Mouse (Mus musculus): ENCODE results near the gene Pecam1. TPM values are rescaled to one million over a fixed set of nuclear protein-coding genes. Genes with fewer than 3 reads are reported as not detected.
"Not testable (repeated sequence)": the region's sequence is repeated elsewhere in the genome, so short reads cannot be mapped to it uniquely, and the experiment has no call there.

The Pecam1 gene
- polyA plus RNA-seq, 1 experiment from 2014 or later, result 51.7 TPM

- not testable (repeated sequence) for H3K27me3 ChIP-seq (ENCODE audit: control insufficient read depth, insufficient read depth, low read length); ATAC-seq (ENCODE audit: insufficient read depth, low FRiP score); H3K4me3 ChIP-seq (replicated peaks; ENCODE audit: low read length); H3K4me2 ChIP-seq (ENCODE audit: low read depth, low read length); H3K27ac ChIP-seq (ENCODE audit: low read length); H3K36me3 ChIP-seq (ENCODE audit: control insufficient read depth, insufficient read depth, low read length); H3K4me1 ChIP-seq (ENCODE audit: control insufficient read depth, insufficient read depth, low read length); H3K9me3 ChIP-seq (replicated peaks; ENCODE audit: control insufficient read depth, low read length); H3K9ac ChIP-seq (ENCODE audit: low read length)
- WGBS, result 85% methylated on average over 9 of the region's 9 CpGs
These were observed 25.6 kb downstream of the Pecam1 start for GRCm38 (mm10) chr11:106724916-106725235.

- no peak overlapping the region for H3K9ac ChIP-seq (ENCODE audit: low read length)
- no peak overlapping the region for H3K4me3 ChIP-seq (replicated peaks; ENCODE audit: low read length)
- ATAC-seq (ENCODE audit: insufficient read depth, low FRiP score), result no peak
- peaks cover 7% of the 10 kb centered on the region for H3K4me1 ChIP-seq (ENCODE audit: control insufficient read depth, insufficient read depth, low read length)
- no peaks in the 10 kb centered on the region for H3K9me3 ChIP-seq (replicated peaks; ENCODE audit: control insufficient read depth, low read length)
- whole genome bisulfite sequencing, result 86% methylated on average over 10 of the region's 10 CpGs
- no peak overlapping the region for H3K4me2 ChIP-seq (ENCODE audit: low read depth, low read length)
- no peaks in the 10 kb centered on the region for H3K36me3 ChIP-seq (ENCODE audit: control insufficient read depth, insufficient read depth, low read length)
- no peak overlapping the region for H3K27ac ChIP-seq (ENCODE audit: low read length)
- H3K27me3 ChIP-seq (ENCODE audit: control insufficient read depth, insufficient read depth, low read length), result no peaks in the 10 kb centered on the region
These were observed 26.1 kb downstream of the Pecam1 start for GRCm38 (mm10) chr11:106724176-106724915.

- no peak overlapping the region for H3K4me2 ChIP-seq (ENCODE audit: low read depth, low read length)
- no peak overlapping the region for H3K9ac ChIP-seq (ENCODE audit: low read length)
- no peaks in the 10 kb centered on the region for H3K9me3 ChIP-seq (replicated peaks; ENCODE audit: control insufficient read depth, low read length)
- WGBS, result 66% methylated on average over 15 of the region's 15 CpGs
- no peak overlapping the region for H3K4me3 ChIP-seq (replicated peaks; ENCODE audit: low read length)
- no peak for ATAC-seq (ENCODE audit: insufficient read depth, low FRiP score)
- peaks cover 7% of the 10 kb centered on the region for H3K4me1 ChIP-seq (ENCODE audit: control insufficient read depth, insufficient read depth, low read length)
- H3K36me3 ChIP-seq (ENCODE audit: control insufficient read depth, insufficient read depth, low read length), result no peaks in the 10 kb centered on the region
- no peaks in the 10 kb centered on the region for H3K27me3 ChIP-seq (ENCODE audit: control insufficient read depth, insufficient read depth, low read length)
- H3K27ac ChIP-seq (ENCODE audit: low read length), result no peak overlapping the region
These were observed 26.8 kb downstream of the Pecam1 start for GRCm38 (mm10) chr11:106723611-106724125.

- no peak overlapping the region for H3K27ac ChIP-seq (ENCODE audit: low read length)
- no peak overlapping the region for H3K9ac ChIP-seq (ENCODE audit: low read length)
- H3K36me3 ChIP-seq (ENCODE audit: control insufficient read depth, insufficient read depth, low read length), result no peaks in the 10 kb centered on the region
- ATAC-seq (ENCODE audit: insufficient read depth, low FRiP score), result peak; percentile 77; the same call in 1 of the 2 replicates
- H3K4me1 ChIP-seq (ENCODE audit: control insufficient read depth, insufficient read depth, low read length), result peaks cover 7% of the 10 kb centered on the region
- H3K4me3 ChIP-seq (replicated peaks; ENCODE audit: low read length), result no peak overlapping the region
- no peaks in the 10 kb centered on the region for H3K27me3 ChIP-seq (ENCODE audit: control insufficient read depth, insufficient read depth, low read length)
- no peak overlapping the region for H3K4me2 ChIP-seq (ENCODE audit: low read depth, low read length)
- 12% methylated on average over 7 of the region's 7 CpGs for WGBS
- H3K9me3 ChIP-seq (replicated peaks; ENCODE audit: control insufficient read depth, low read length), result no peaks in the 10 kb centered on the region
These were observed 27.5 kb downstream of the Pecam1 start for GRCm38 (mm10) chr11:106722831-106723361.

- Histone ChIP-seq H3K4me3 (replicated peaks; ENCODE audit: low read length) (no peak overlapping the region), H3K4me1 (ENCODE audit: control insufficient read depth, insufficient read depth, low read length) (peaks cover 7% of the 10 kb centered on the region), H3K9me3 (replicated peaks; ENCODE audit: control insufficient read depth, low read length) (no peaks in the 10 kb centered on the region), H3K27me3 (ENCODE audit: control insufficient read depth, insufficient read depth, low read length) (no peaks in the 10 kb centered on the region), H3K27ac (ENCODE audit: low read length) (no peak overlapping the region), H3K9ac (ENCODE audit: low read length) (no peak overlapping the region), H3K36me3 (ENCODE audit: control insufficient read depth, insufficient read depth, low read length) (no peaks in the 10 kb centered on the region), H3K4me2 (ENCODE audit: low read depth, low read length) (no peak overlapping the region)
- no peak for ATAC-seq (ENCODE audit: insufficient read depth, low FRiP score)
- 87% methylated on average over 8 of the region's 8 CpGs for WGBS
These were observed 30.0 kb downstream of the Pecam1 start for GRCm38 (mm10) chr11:106720379-106720778.

- no peaks in the 10 kb centered on the region for H3K36me3 ChIP-seq (ENCODE audit: control insufficient read depth, insufficient read depth, low read length)
- no peak overlapping the region for H3K27ac ChIP-seq (ENCODE audit: low read length)
- 81% methylated on average over 5 of the region's 5 CpGs for WGBS
- no peaks in the 10 kb centered on the region for H3K9me3 ChIP-seq (replicated peaks; ENCODE audit: control insufficient read depth, low read length)
- no peaks in the 10 kb centered on the region for H3K4me1 ChIP-seq (ENCODE audit: control insufficient read depth, insufficient read depth, low read length)
- no peak for ATAC-seq (ENCODE audit: insufficient read depth, low FRiP score)
- no peak overlapping the region for H3K4me2 ChIP-seq (ENCODE audit: low read depth, low read length)
- H3K9ac ChIP-seq (ENCODE audit: low read length), result no peak overlapping the region
- H3K4me3 ChIP-seq (replicated peaks; ENCODE audit: low read length), result no peak overlapping the region
- no peaks in the 10 kb centered on the region for H3K27me3 ChIP-seq (ENCODE audit: control insufficient read depth, insufficient read depth, low read length)
These were observed 33.9 kb downstream of the Pecam1 start for GRCm38 (mm10) chr11:106716568-106716967.

- Histone ChIP-seq H3K4me2 (ENCODE audit: low read depth, low read length) (no peak overlapping the region), H3K27me3 (ENCODE audit: control insufficient read depth, insufficient read depth, low read length) (no peaks in the 10 kb centered on the region), H3K36me3 (ENCODE audit: control insufficient read depth, insufficient read depth, low read length) (no peaks in the 10 kb centered on the region), H3K4me3 (replicated peaks; ENCODE audit: low read length) (peak overlapping the region; percentile 24), H3K9ac (ENCODE audit: low read length) (peak overlapping the region; percentile 33; the same call in 1 of the 2 replicates), H3K4me1 (ENCODE audit: control insufficient read depth, insufficient read depth, low read length) (no peaks in the 10 kb centered on the region), H3K27ac (ENCODE audit: low read length) (peak overlapping the region; percentile 53; the same call in 1 of the 2 replicates), H3K9me3 (replicated peaks; ENCODE audit: control insufficient read depth, low read length) (no peaks in the 10 kb centered on the region)
- 67% methylated on average over 6 of the region's 6 CpGs for WGBS
- ATAC-seq (ENCODE audit: insufficient read depth, low FRiP score), result no peak
These were observed 35.4 kb downstream of the Pecam1 start for GRCm38 (mm10) chr11:106715066-106715465.

- no peak overlapping the region for H3K27ac ChIP-seq (ENCODE audit: low read length)
- 57% methylated on average over 5 of the region's 5 CpGs for WGBS
- no peaks in the 10 kb centered on the region for H3K9me3 ChIP-seq (replicated peaks; ENCODE audit: control insufficient read depth, low read length)
- no peaks in the 10 kb centered on the region for H3K27me3 ChIP-seq (ENCODE audit: control insufficient read depth, insufficient read depth, low read length)
- H3K4me1 ChIP-seq (ENCODE audit: control insufficient read depth, insufficient read depth, low read length), result 0 out of 2 replicates have a peak, but pooled peaks cover 5% of the 10 kb centered on the region
- no peak for ATAC-seq (ENCODE audit: insufficient read depth, low FRiP score)
- no peaks in the 10 kb centered on the region for H3K36me3 ChIP-seq (ENCODE audit: control insufficient read depth, insufficient read depth, low read length)
- peak overlapping the region; percentile 20; the same call in 1 of the 2 replicates for H3K4me2 ChIP-seq (ENCODE audit: low read depth, low read length)
- no peak overlapping the region for H3K9ac ChIP-seq (ENCODE audit: low read length)
- H3K4me3 ChIP-seq (replicated peaks; ENCODE audit: low read length), result no peak overlapping the region
These were observed 39.6 kb downstream of the Pecam1 start for GRCm38 (mm10) chr11:106710789-106711188.

GRCm38 (mm10) chr11:106709227-106709985 is 41.0 kb downstream of the Pecam1 start:
- Histone ChIP-seq H3K27ac (ENCODE audit: low read length) (no peak overlapping the region), H3K4me3 (replicated peaks; ENCODE audit: low read length) (no peak overlapping the region), H3K9me3 (replicated peaks; ENCODE audit: control insufficient read depth, low read length) (no peaks in the 10 kb centered on the region), H3K4me1 (ENCODE audit: control insufficient read depth, insufficient read depth, low read length) (0 out of 2 replicates have a peak, but pooled peaks cover 5% of the 10 kb centered on the region), H3K4me2 (ENCODE audit: low read depth, low read length) (0 out of 2 replicates have a peak overlapping the region, but pooled peaks have one; percentile 0), H3K36me3 (ENCODE audit: control insufficient read depth, insufficient read depth, low read length) (no peaks in the 10 kb centered on the region), H3K9ac (ENCODE audit: low read length) (no peak overlapping the region), H3K27me3 (ENCODE audit: control insufficient read depth, insufficient read depth, low read length) (no peaks in the 10 kb centered on the region)
- ATAC-seq (ENCODE audit: insufficient read depth, low FRiP score), result peak; percentile 27; the same call in 1 of the 2 replicates
- 30% methylated on average over 15 of the region's 15 CpGs for WGBS
